8 mouse cellular contexts compared by ENCODE assay signal in the genomic region with DNA sequence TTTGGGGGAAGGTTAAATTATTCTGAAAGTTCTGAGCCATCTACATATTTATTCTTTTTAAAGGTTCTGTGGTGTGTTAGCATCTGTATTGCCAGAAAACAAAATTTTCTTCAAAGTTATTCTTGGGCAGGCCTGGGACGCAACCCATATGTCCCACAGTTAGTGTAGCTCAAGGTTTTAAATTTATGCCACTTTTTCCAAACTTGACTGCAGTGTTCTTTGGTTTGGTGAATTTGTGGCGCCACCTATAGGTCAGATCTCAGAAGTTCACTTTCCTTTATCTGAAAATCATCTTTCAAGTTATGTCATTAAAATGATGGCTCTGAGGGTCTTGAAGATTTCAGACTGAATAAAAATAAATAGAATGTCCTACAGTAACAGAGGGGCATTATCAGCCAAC.
A peak's percentile ranks its signal among the peaks of the same experiment; 100 is the strongest.
DNase-seq lines count a peak whose midpoint lies in the region; TF ChIP-seq lines count a peak whose summit lies in the region.

No protein-coding gene starts in this region.

- TF ChIP-seq POLR2A in brain, embryonic 14.5 days (IDR thresholded peaks at IDR 0.05; ENCODE audit: borderline replicate concordance, extremely low read depth, insufficient read depth, insufficient read length, poor library complexity, severe bottlenecking) = no peak

- peak; percentile 43; the same call in 1 of the 2 replicates for TF ChIP-seq CTCF in brain, embryonic 14.5 days (IDR thresholded peaks at IDR 0.05; ENCODE audit: borderline replicate concordance, extremely low read depth, insufficient read depth, insufficient read length)

- DNase-seq in adrenal gland, adult (ENCODE audit: inconsistent age in 2 of 2, low spot score in 1 of 2) = peak; percentile 15 to 66
- DNase-seq in adrenal gland, postnatal 4 days (ENCODE audit: low spot score in 2 of 2) = no peak
- DNase-seq in layer of hippocampus, adult 11-12 months (ENCODE audit: low spot score) = peak; percentile 45
- DNase-seq in layer of hippocampus, adult 9-11 months = no peak
- DNase-seq in brain, embryonic 14.5 days (ENCODE audit: low read depth) = peak; percentile 86
- DNase-seq in frontal cortex, postnatal 10 days (ENCODE audit: low spot score in 2 of 2) = peak; percentile 23 to 31
- peak; percentile 41 for DNase-seq in lung, postnatal 10 days
- DNase-seq in thymus, postnatal 0 days (ENCODE audit: low spot score) = peak; percentile 54

Comparison
In these comparisons a context has a peak if more than half of its experiments do, and no peak if none do; other contexts are left out.
1. DNase-seq: peak in adrenal gland, adult (2 of 2), layer of hippocampus, adult 11-12 months (single experiment), brain, embryonic 14.5 days (single experiment), frontal cortex, postnatal 10 days (2 of 2), lung, postnatal 10 days (single experiment) and thymus, postnatal 0 days (single experiment); none in adrenal gland, postnatal 4 days (0 of 2) and layer of hippocampus, adult 9-11 months (single experiment).